Mouse (Mus musculus) heart, embryonic 11.5 days (tissue): Measurements from ENCODE around the gene Camk2n2. TPM values are rescaled to one million over a fixed set of nuclear protein-coding genes. Genes with fewer than 3 reads are reported as not detected.

Experiments
- ATAC-seq: fragments of 200-750 bp; cut with Nextera tagmentation; replicated peaks from 2 replicates; pipeline ENCODE4 v1.8.0; 2017; ENCODE audit warnings: moderate library complexity; ENCODE audit not compliant: insufficient number of reproducible peaks, low FRiP score, low TSS enrichment
- H3K27ac ChIP-seq: fragments of 300-500 bp; sonication (generic); 2 replicates; pipeline ENCODE4 v1.5.1; 2014; ENCODE audit warnings: mild to moderate bottlenecking, low read depth, low read length
- H3K27me3 ChIP-seq: fragments of 300-500 bp; sonication (generic); 2 replicates; pipeline ENCODE4 v1.6.1; 2014; ENCODE audit warnings: mild to moderate bottlenecking, low read length, mixed read lengths; ENCODE audit not compliant: control insufficient read depth, insufficient read depth
- H3K36me3 ChIP-seq: fragments of 300-500 bp; sonication (generic); 2 replicates; pipeline ENCODE4 v1.6.1; 2014; ENCODE audit warnings: mild to moderate bottlenecking, low read length, moderate library complexity, mixed read lengths; ENCODE audit not compliant: control insufficient read depth, insufficient read depth
- H3K4me1 ChIP-seq: fragments of 300-500 bp; sonication (generic); 2 replicates; pipeline ENCODE4 v1.6.1; 2014; ENCODE audit warnings: low read length; ENCODE audit not compliant: control insufficient read depth, insufficient read depth
- H3K4me2 ChIP-seq: fragments of 300-500 bp; sonication (generic); 2 replicates; pipeline ENCODE4 v1.6.1; 2014; ENCODE audit warnings: mild to moderate bottlenecking, moderate library complexity
- H3K4me3 ChIP-seq: fragments of 300-500 bp; sonication (generic); 2 replicates; pipeline ENCODE4 v1.5.1; 2014; ENCODE audit warnings: low read depth, low read length
- H3K9ac ChIP-seq: fragments of 300-500 bp; sonication (generic); 2 replicates; pipeline ENCODE4 v1.6.1; 2014; ENCODE audit warnings: mild to moderate bottlenecking, low read depth, low read length, moderate library complexity
- H3K9me3 ChIP-seq: fragments of 300-500 bp; sonication (generic); replicated peaks from 2 replicates; pipeline ENCODE4 v1.6.1; 2016; ENCODE audit warnings: low read length; ENCODE audit not compliant: control insufficient read depth
- WGBS: fragments of 180-500 bp; shearing (Covaris S2); extraction: QIAGEN DNeasy Blood & Tissue Kit; methylation state at CpG from one replicate; pipeline ENCODE4 v1.1.7; 2014; ENCODE audit not compliant: insufficient replicate concordance; 5-methylcytosine and 5-hydroxymethylcytosine counted together
- polyA plus RNA-seq: library from polyadenylated mRNA; unstranded; fragments of >200 nt; fragmentation: Nextera tagmentation; extraction: Ambion mirVana; gene quantifications from 2 replicates; pipeline ENCODE4 v1.2.1, GENCODE M21; 2014

Camk2n2 gene
- polyA plus RNA-seq, 1 experiment from 2014 or later = 0.84 TPM

GRCm38 (mm10) chr16:20620399-20620735 is 720 bp downstream of the Camk2n2 start:
- ATAC-seq = no peak
- Histone ChIP-seq H3K4me3 (peak overlapping the region; percentile 71), H3K36me3 (no peaks in the 10 kb centered on the region), H3K27ac (no peak overlapping the region), H3K4me1 (peaks cover 26% of the 10 kb centered on the region), H3K9ac (no peak overlapping the region), H3K27me3 (peaks cover 50% of the 10 kb centered on the region), H3K4me2 (peak overlapping the region; percentile 100), H3K9me3 (no peaks in the 10 kb centered on the region)
- 3% methylated on average over 9 of the region's 9 CpGs for WGBS

DNA sequence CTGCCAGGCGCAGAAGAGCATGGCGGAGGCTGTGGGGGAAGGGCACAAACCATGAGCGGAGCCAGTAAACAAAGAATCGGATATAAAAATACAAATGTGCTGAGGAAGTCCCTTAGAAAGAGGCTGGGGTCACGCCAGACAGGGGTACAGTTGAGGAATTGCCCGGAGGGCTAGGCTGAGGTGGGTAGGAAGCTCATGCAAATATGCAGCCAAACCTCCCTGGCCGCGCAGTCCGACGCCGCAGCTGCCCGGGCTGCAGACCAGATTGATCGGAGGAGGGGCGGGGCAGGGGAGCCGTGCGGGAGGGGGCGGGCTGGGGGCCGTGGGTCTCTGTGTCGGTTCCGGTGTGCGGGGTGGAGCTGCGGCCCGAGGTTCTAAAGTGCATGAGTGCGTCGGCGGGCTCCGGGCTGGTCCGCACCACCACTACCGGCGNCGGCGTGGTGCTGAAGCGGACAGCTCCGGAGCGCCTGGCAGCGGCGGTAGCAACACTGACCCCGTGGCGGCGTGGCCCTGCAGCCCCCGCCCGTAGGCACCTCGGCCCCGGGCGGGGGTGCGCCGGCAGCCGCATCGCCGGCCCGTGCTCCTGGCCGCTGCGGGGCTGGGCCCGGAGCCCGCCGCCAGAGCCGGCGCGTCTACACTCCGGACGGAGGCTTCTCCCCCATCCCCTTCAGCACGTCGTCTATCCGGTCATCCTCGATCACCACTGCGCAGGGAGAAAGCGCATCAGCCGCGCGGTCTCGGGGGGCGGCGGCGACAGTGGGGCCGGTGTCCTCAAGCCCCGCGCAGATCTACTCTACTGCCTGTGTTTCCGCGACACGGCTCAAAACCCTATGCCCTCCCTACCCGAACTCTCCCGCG is 1.3 kb downstream of the Camk2n2 start:
- Histone ChIP-seq H3K4me1 (peaks cover 26% of the 10 kb centered on the region), H3K36me3 (no peaks in the 10 kb centered on the region), H3K27ac (no peak overlapping the region), H3K4me3 (peak overlapping the region; percentile 71), H3K27me3 (peaks cover 50% of the 10 kb centered on the region), H3K4me2 (peak overlapping the region; percentile 100), H3K9me3 (no peaks in the 10 kb centered on the region), H3K9ac (no peak overlapping the region)
- peak; percentile 52; the same call in 1 of the 2 replicates for ATAC-seq
- WGBS = 2% methylated on average over 70 of the region's 83 CpGs

- ATAC-seq = peak; percentile 94
- Histone ChIP-seq H3K27ac (peak within 1 kb of the TSS; percentile 80), H3K9me3 (no peaks in the 10 kb centered on the region), H3K4me1 (peaks cover 10% of the 10 kb centered on the region), H3K36me3 (peaks cover 3% of the 10 kb centered on the region; the same call in 1 of the 2 replicates), H3K4me3 (peak within 1 kb of the TSS; percentile 88), H3K27me3 (no peaks in the 10 kb centered on the region), H3K9ac (peak within 1 kb of the TSS; percentile 93), H3K4me2 (peak within 1 kb of the TSS; percentile 94)
- 2% methylated on average over 41 of the region's 41 CpGs for WGBS
These were observed 9.5 kb downstream of the Camk2n2 start, which contains the start of the genes Eef1akmt4, Gm49333 and Alg3 for GRCm38 (mm10) chr16:20611357-20612227. Eef1akmt4 (plus strand) TSS chr16:20611593. Gm49333 (plus strand) TSS chr16:20611610. Alg3 (minus strand) TSS chr16:20611735.

DNA sequence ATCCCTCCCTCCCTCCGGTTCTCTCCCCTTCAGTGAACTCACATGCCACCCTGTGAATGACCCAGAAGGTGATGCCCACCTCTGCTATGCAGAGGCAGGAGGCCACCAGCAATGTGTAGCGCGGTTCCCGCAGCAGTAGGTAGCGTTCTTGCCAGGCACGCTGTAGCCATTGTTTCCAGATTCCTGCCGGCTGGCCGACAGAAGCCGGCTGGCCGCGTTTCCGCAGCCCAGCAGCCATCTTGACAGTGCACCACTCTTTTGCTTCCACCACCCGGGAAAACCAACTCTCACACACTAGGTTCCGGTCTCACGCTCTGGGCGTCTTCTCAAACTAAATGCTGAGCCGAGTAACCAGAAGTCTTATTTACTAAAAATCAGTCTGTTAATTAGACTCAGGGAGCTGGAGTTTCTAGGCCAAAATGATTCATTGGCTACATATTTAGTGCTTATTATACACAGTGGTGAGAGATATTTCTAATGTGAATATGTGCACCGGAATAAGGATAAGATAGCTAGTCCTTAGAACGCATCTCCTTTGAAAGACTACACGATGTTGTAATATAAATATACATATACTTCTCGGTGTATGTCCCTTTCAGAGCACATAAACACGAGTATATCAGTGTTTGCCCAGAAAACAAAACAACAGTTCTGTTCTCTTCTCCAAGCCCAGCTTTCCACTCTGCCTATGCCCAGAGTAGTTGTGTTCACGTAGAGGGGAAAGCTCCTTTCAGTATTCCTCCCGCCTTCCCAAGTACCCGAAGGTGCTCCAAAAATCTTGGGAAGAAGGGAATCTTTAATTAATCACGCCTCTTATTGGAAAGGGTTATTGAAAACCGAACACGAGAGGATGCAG is 10.4 kb downstream of the Camk2n2 start:
- Histone ChIP-seq H3K9me3 (no peaks in the 10 kb centered on the region), H3K9ac (peak overlapping the region; percentile 93), H3K36me3 (peaks cover 9% of the 10 kb centered on the region; the same call in 1 of the 2 replicates), H3K27me3 (no peaks in the 10 kb centered on the region), H3K27ac (peak overlapping the region; percentile 80), H3K4me2 (peak overlapping the region; percentile 94), H3K4me3 (peak overlapping the region; percentile 88), H3K4me1 (peaks cover 10% of the 10 kb centered on the region)
- WGBS = under 1% methylated on average over 28 of the region's 28 CpGs
- ATAC-seq = peak; percentile 64; the same call in 1 of the 2 replicates

DNA sequence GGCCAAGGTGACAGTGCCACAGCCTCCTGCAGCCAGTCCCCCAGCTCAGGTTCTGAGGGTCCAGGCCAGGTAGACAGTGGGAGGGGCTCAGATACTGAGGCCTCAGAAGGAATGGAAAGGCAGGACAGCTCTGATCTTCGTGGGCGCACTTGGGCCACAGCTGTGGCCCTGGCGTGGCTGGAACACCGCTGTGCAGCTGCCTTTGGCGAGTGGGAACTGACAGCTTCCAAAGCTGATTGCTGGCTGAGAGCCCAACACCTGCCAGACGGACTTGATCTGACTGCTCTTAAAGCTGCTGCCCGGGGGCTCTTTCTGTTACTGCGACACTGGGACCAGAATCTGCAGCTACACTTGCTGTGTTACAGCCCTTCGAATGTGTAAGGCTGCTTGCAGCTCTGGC is 16.4 kb downstream of the Camk2n2 start:
- Histone ChIP-seq H3K4me3 (no peak overlapping the region), H3K9me3 (no peaks in the 10 kb centered on the region), H3K36me3 (peaks cover 15% of the 10 kb centered on the region; the same call in 1 of the 2 replicates), H3K27ac (no peak overlapping the region), H3K9ac (no peak overlapping the region), H3K4me2 (no peak overlapping the region), H3K27me3 (no peaks in the 10 kb centered on the region), H3K4me1 (peaks cover 3% of the 10 kb centered on the region; the same call in 1 of the 2 replicates)
- 73% methylated on average over 9 of the region's 9 CpGs for WGBS
- ATAC-seq = no peak

- H3K4me2 ChIP-seq = no peak overlapping the region
- no peaks in the 10 kb centered on the region for H3K4me1 ChIP-seq
- ATAC-seq = no peak
- H3K9ac ChIP-seq = no peak overlapping the region
- peaks cover under 1% of the 10 kb centered on the region; the same call in 1 of the 2 replicates for H3K27me3 ChIP-seq
- H3K9me3 ChIP-seq = no peaks in the 10 kb centered on the region
- WGBS = 59% methylated on average over 5 of the region's 5 CpGs
- no peak overlapping the region for H3K27ac ChIP-seq
- 0 out of 2 replicates have a peak, but pooled peaks cover 6% of the 10 kb centered on the region for H3K36me3 ChIP-seq
- H3K4me3 ChIP-seq = no peak overlapping the region
These were observed 20.6 kb downstream of the Camk2n2 start for GRCm38 (mm10) chr16:20600511-20600910.

DNA sequence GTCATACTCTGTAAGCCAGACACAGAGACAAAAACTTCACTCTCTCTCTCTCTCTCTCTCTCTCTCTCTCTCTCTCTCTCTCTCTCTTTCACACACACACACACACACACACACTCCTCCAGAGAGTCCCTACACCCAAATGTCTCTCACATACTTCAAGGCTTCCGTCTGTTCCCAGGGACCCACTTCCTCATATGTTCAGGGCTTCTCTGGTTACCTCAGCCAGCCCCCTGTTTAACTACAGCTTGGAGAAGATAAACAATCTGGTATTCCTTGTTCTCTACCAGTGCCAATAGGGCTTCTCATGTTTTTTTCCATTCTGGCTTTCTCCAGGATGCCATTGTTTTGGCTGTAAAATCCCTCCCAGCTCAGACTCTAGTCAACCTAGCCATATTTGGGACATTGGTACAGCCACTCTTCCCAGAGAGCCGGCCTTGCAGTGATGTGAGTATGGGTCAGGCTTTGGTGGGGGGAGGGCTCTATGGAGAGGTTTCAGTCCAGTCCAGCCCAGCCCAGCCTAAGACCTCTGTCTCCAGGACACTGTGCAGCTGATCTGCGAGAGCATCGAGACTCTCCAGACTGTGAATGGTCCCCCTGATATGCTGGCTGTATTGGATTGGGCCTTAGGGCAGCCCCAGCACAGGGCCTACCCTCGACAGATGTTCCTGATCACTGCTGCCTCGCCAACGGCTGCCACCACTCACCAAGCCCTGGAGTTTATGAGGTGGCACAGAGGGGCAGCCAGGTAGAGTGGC is 24.2 kb downstream of the Camk2n2 start:
- WGBS = 60% methylated on average over 7 of the region's 7 CpGs
- H3K27ac ChIP-seq = no peak overlapping the region

More for the DNA sequence above, 24.2 kb downstream of the Camk2n2 start:
- no peak for ATAC-seq
- Histone ChIP-seq H3K36me3 (no peaks in the 10 kb centered on the region), H3K9me3 (no peaks in the 10 kb centered on the region), H3K4me3 (no peak overlapping the region), H3K4me2 (no peak overlapping the region), H3K9ac (no peak overlapping the region), H3K4me1 (no peaks in the 10 kb centered on the region), H3K27me3 (peaks cover 27% of the 10 kb centered on the region)
